Mouse (Mus musculus) embryonic facial prominence, embryonic 15.5 days (tissue): ENCODE measurements around the gene Abca3. TPM values are rescaled to one million over a fixed set of nuclear protein-coding genes. Genes with fewer than 3 reads are reported as not detected.
"Not testable (repeated sequence)": the region's sequence is repeated elsewhere in the genome, so short reads cannot be mapped to it uniquely, and the experiment has no call there.

Experiments used
- ATAC-seq: fragments of 200-750 bp; cut with Nextera tagmentation; 2 replicates; pipeline ENCODE4 v1.8.0; 2017; ENCODE audit warnings: low read depth, moderate TSS enrichment; ENCODE audit not compliant: insufficient number of reproducible peaks, low FRiP score, low TSS enrichment
- H3K27ac ChIP-seq: fragments of 300-500 bp; sonication (generic); replicated peaks from 2 replicates; pipeline ENCODE4 v1.5.1; 2015; ENCODE audit warnings: mild to moderate bottlenecking, inconsistent platforms
- H3K27me3 ChIP-seq: fragments of 300-500 bp; sonication (generic); 2 replicates; pipeline ENCODE4 v1.6.1; 2015; ENCODE audit warnings: inconsistent platforms
- H3K36me3 ChIP-seq: fragments of 300-500 bp; sonication (generic); 2 replicates; pipeline ENCODE4 v1.6.1; 2015; ENCODE audit warnings: mild to moderate bottlenecking, inconsistent platforms
- H3K4me1 ChIP-seq: fragments of 300-500 bp; sonication (generic); 2 replicates; pipeline ENCODE4 v1.6.1; 2015; ENCODE audit warnings: inconsistent platforms
- H3K4me2 ChIP-seq: fragments of 300-500 bp; sonication (generic); replicated peaks from 2 replicates; pipeline ENCODE4 v1.6.1; 2015; ENCODE audit warnings: mild to moderate bottlenecking, inconsistent platforms
- H3K4me3 ChIP-seq: fragments of 300-500 bp; sonication (generic); replicated peaks from 2 replicates; pipeline ENCODE4 v1.5.1; 2015; ENCODE audit warnings: mild to moderate bottlenecking, inconsistent platforms
- H3K9ac ChIP-seq: fragments of 300-500 bp; sonication (generic); 2 replicates; pipeline ENCODE4 v1.6.1; 2015; ENCODE audit warnings: inconsistent platforms
- H3K9me3 ChIP-seq: fragments of 300-500 bp; sonication (generic); replicated peaks from 2 replicates; pipeline ENCODE4 v1.6.1; 2016; ENCODE audit warnings: inconsistent platforms
- WGBS: fragments of 180-500 bp; shearing (Covaris S2); methylation state at CpG from one replicate; pipeline ENCODE4 v1.1.7; 2015; 5-methylcytosine and 5-hydroxymethylcytosine counted together
- polyA plus RNA-seq: library from polyadenylated mRNA; unstranded; fragments of >200 nt; fragmentation: Nextera tagmentation; extraction: Ambion mirVana; gene quantifications from 2 replicates; pipeline ENCODE4 v1.2.1, GENCODE M21; 2015

Gene Abca3
- polyA plus RNA-seq, 1 experiment from 2014 or later: 8.3 TPM

DNA sequence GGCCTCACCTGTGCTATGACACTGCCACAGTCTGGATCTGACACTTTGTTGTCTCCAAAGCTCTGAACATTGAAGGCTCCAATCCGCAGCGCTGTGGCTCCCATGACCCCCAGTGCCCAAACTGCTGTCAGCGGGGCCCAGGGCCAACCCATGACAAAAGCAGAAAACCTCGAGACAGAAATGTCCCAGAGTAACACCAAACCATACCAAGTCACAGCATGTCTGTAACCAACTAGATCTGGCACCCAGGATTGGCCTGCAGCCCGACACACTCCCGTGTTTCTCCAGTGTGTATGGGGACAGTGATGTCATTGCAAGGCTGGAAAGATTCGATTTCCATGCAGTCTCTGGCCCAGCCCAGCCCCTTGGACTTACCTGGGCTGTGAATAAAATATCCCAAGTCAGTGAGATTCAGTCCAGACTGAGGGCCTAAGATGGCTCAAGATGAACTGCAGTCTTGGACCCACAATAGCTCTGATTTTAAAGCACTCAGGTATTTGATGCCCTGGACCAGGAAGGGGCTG, 90.9 kb downstream of the Abca3 start, which contains the start of gene Dnase1l2:
Gene Dnase1l2, minus strand, starts transcription at position 474 of the 524 bp plus-strand sequence.
- no peaks in the 10 kb centered on the region for H3K4me1 ChIP-seq
- no peaks in the 10 kb centered on the region for H3K9me3 ChIP-seq
- WGBS: 58% methylated on average over 7 of the region's 7 CpGs
- no peak for ATAC-seq
- no peak within 1 kb of the TSS for H3K4me3 ChIP-seq
- no peaks in the 10 kb centered on the region for H3K27me3 ChIP-seq
- peak within 1 kb of the TSS; percentile 55; the same call in 1 of the 2 replicates for H3K27ac ChIP-seq
- H3K36me3 ChIP-seq: peaks cover 78% of the 10 kb centered on the region
- no peak within 1 kb of the TSS for H3K4me2 ChIP-seq
- no peak within 1 kb of the TSS for H3K9ac ChIP-seq

DNA sequence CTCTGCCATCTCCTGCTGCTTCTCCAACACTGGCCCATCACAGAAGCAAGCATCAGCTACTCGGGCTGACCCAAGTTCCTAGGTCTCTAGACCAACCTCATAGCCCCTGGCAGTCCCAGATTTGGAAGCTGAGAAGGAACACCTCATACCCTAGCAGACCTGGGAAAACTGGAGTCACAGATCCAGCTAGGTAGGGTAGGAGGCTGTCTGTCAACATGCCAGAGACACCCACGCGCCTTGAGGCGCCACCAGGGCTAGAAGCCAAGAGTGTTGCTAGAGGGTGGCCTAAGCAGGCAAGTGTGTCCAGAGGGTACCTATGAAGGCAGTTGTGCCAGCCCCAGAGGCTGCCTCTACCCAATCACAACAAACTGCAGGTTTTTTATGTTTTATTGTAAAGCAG, 91.7 kb downstream of the Abca3 start:
- peaks cover 81% of the 10 kb centered on the region for H3K36me3 ChIP-seq
- H3K4me1 ChIP-seq: no peaks in the 10 kb centered on the region

DNA sequence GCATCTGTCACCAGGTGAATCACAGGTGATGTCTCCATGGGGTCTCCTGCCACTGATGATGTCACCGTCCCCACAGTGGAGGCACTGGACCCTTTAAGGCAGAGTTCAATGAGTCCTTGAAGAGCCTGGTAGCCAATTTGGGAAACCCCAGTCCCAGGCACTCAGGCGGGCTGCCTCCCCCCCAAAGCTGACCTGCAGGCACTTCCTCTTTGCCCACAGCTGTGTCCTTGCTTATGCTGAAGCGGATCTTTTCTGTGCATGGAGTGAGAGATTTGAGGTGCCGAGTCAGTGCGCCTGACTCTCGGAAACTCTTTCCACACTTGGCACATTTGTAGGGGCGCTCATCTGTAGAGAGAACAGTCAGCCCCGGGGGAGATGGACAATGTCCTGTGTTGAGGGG, 94.8 kb downstream of the Abca3 start:
- no peak overlapping the region for H3K4me3 ChIP-seq
- H3K27me3 ChIP-seq: no peaks in the 10 kb centered on the region
- no peak overlapping the region for H3K27ac ChIP-seq
- H3K4me1 ChIP-seq: no peaks in the 10 kb centered on the region
- no peak for ATAC-seq
- no peak overlapping the region for H3K9ac ChIP-seq
- WGBS: 90% methylated on average over 8 of the region's 8 CpGs
- peaks cover 81% of the 10 kb centered on the region for H3K36me3 ChIP-seq
- no peak overlapping the region for H3K4me2 ChIP-seq
- H3K9me3 ChIP-seq: no peaks in the 10 kb centered on the region

More for the DNA sequence above, 91.7 kb downstream of the Abca3 start:
- Histone ChIP-seq H3K9ac (no peak overlapping the region), H3K27me3 (no peaks in the 10 kb centered on the region), H3K4me2 (no peak overlapping the region), H3K4me3 (no peak overlapping the region), H3K27ac (peak overlapping the region; percentile 55; the same call in 1 of the 2 replicates), H3K9me3 (no peaks in the 10 kb centered on the region)
- no peak for ATAC-seq
- 66% methylated on average over 4 of the region's 4 CpGs for WGBS

DNA sequence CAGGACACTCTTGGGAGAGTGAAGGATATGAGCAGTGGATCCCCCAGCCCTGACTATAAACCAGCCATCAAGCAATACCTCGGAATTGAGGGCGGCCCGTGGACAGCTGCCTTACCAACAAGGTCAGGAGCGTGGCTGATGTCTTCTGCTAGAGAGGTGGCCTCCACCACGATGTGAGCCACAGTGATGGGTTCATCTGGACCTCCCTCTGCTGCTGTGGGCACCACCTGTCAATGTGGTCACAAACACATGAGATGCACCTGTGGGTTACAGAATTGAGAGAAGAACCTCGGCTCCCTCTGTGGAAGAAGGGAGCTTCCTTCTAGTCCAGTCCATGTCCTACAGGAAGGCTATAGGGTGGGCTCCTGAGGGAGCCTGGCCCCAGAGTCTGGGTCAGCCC, 97.8 kb downstream of the Abca3 start:
- ATAC-seq: no peak
- Histone ChIP-seq H3K9me3 (no peaks in the 10 kb centered on the region), H3K36me3 (peaks cover 72% of the 10 kb centered on the region), H3K4me3 (no peak overlapping the region), H3K27ac (no peak overlapping the region), H3K9ac (no peak overlapping the region), H3K27me3 (no peaks in the 10 kb centered on the region), H3K4me2 (no peak overlapping the region), H3K4me1 (peaks cover 12% of the 10 kb centered on the region; the same call in 1 of the 2 replicates)
- 93% methylated on average over 6 of the region's 6 CpGs for WGBS

DNA sequence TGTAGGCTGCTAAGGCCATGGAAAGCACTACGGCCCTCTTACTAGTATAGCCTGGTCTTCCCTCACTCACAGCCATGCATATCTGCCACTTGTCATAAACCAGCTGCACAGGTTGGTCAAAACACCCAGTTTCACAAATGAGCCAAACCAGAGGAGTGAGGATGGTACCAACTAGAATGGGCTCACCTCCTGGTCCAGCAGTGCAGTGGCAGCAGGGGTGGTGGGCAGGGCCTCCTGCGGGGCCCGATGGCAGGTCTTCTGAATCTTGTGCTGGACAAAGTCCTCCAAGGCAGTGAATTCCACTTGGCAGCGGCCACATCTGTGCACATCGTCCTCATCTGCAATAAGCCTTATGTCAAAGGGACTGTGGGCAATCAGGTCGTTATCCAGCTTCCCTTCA, 99.5 kb downstream of the Abca3 start:
- no peak overlapping the region for H3K4me3 ChIP-seq
- no peak for ATAC-seq
- WGBS: 96% methylated on average over 6 of the region's 6 CpGs
- H3K9me3 ChIP-seq: no peaks in the 10 kb centered on the region
- H3K9ac ChIP-seq: no peak overlapping the region
- no peak overlapping the region for H3K27ac ChIP-seq
- H3K36me3 ChIP-seq: peaks cover 55% of the 10 kb centered on the region
- H3K4me2 ChIP-seq: no peak overlapping the region
- no peaks in the 10 kb centered on the region for H3K27me3 ChIP-seq
- H3K4me1 ChIP-seq: peaks cover 18% of the 10 kb centered on the region; the same call in 1 of the 2 replicates

DNA sequence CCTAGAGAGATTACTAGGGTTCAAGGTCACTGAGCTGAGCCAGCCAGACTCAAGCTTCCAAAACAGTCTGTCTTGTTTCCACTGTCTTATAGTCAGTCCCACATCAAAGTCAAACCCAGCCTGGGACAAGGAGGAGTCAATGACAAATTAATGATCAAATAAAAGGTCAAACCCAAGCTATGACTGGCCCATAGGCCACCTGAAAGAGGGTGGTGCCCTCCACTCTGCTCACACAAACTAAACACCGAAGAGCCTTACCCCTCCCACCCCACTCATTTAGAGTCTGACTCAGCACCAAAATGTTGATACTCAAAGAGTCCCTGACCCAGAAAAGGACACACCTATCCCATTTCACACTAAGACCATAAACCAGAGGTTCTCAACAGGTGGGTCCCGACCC, 101.6 kb downstream of the Abca3 start:
- peaks cover 33% of the 10 kb centered on the region for H3K36me3 ChIP-seq
- peak overlapping the region; percentile 64 for H3K4me2 ChIP-seq
- WGBS: 84% methylated on average over 2 of the region's 2 CpGs
- no peak overlapping the region for H3K27ac ChIP-seq
- H3K9ac ChIP-seq: no peak overlapping the region
- peaks cover 18% of the 10 kb centered on the region; the same call in 1 of the 2 replicates for H3K4me1 ChIP-seq
- no peak overlapping the region; the same call in 1 of the 2 replicates for H3K4me3 ChIP-seq
- H3K9me3 ChIP-seq: no peaks in the 10 kb centered on the region
- no peaks in the 10 kb centered on the region for H3K27me3 ChIP-seq
- no peak for ATAC-seq

DNA sequence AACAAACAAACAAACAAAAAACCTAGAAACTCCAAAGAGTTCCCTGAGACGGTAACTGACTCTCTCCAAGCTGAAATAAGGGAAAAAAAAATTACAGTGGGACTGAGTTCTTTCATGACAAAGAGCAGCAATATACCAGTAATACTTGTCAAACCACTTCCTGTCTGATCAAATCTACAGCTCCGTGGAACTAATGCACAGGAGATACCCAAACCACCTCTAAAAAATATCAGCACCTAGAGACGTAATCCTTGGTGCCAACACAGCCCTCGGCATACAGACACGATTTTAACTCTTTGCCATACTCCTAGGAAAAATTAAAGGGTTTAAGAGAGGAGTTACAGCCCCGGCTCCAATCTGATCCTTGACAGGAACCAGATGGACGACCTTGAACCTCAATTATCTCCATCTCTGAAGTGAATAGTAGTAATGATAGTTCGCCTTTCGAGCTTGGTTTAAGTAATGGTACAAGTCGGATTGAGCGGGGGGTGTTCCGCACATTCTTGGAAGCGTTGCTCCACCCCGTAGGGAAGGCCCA, 102.5 kb downstream of the Abca3 start:
- WGBS: 2% methylated on average over 14 of the region's 14 CpGs
- no peaks in the 10 kb centered on the region for H3K9me3 ChIP-seq
- H3K4me2 ChIP-seq: peak overlapping the region; percentile 64
- peak overlapping the region; percentile 90 for H3K9ac ChIP-seq
- ATAC-seq: no peak
- peaks cover 24% of the 10 kb centered on the region for H3K36me3 ChIP-seq
- H3K27ac ChIP-seq: peak overlapping the region; percentile 98
- peaks cover 18% of the 10 kb centered on the region; the same call in 1 of the 2 replicates for H3K4me1 ChIP-seq
- H3K4me3 ChIP-seq: peak overlapping the region; percentile 71
- no peaks in the 10 kb centered on the region for H3K27me3 ChIP-seq

DNA sequence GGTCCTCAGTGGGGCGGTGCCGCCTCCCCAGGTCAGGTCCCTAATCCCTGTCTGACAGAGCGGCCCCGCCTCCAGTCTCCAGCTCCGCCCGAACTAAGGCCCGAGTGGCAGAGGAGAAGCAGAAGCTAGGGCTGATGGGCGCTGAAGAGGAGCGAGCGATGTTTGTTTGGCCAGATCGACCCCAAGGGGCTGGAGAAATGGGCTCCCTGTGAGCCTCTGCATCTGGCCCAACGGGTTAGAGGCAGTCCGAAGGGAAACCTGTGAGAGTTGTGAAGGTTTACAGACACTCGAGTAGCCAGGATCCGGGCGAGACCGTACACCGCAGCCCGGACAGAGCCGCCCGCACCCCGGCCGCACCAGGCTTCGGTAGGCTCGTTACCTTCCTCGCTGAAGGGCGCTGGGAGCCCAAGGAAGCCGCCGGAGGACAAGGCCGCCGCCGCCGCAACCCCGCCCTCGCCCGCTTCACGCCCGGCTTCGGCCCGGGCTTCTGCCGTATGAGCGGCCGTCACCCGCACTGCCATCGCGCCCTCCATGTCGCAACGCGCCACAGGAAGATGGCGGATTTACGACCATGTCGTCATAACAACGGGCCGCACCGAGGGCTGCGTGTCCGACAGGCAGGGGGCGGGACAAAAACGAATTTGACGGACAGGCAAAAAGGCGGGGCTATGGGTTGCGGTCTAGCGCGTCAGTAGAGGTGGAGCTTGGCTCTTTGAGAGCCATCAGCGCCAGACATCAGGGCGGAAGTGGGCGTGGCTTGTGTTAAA, 103.2 kb downstream of the Abca3 start:
- Histone ChIP-seq H3K27me3 (no peaks in the 10 kb centered on the region), H3K4me2 (peak overlapping the region; percentile 64), H3K9ac (peak overlapping the region; percentile 90), H3K36me3 (peaks cover 17% of the 10 kb centered on the region), H3K4me3 (peak overlapping the region; percentile 71), H3K9me3 (no peaks in the 10 kb centered on the region), H3K4me1 (peaks cover 18% of the 10 kb centered on the region; the same call in 1 of the 2 replicates), H3K27ac (peak overlapping the region; percentile 98)
- WGBS: under 1% methylated on average over 67 of the region's 67 CpGs
- peak; percentile 93 for ATAC-seq

DNA sequence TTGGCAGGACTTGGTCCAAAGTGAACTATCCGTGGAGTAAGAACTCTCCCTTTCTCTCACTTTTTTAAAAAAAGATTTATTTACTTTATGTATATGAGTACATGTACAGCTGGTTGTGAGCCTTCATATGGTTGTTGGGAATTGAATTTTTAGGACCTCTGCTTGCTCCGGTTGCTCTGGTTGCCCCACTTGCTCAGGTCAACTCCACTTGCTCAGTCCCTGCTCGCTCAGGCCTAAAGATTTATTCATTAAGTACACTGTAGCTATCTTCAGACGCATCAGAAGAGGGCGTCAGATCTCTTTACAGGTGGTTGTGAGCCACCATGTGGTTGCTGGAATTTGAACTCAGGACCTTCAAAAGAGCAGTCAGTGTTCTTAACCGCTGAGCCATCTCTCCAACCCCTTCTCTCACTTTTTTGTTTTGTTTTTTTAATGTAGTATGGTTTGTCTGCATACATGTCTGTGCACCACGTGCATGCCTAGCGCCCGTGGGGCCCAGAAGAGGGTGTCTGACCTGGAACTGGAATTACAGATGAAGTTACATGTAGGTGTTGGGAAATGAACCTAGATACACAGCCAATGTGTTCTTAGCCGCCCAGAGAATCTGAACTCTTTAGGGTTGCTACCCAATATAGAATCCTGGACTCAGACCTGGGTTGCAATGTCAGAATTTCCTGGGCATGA, 103.9 kb downstream of the Abca3 start:
- not testable (repeated sequence) for H3K9me3 ChIP-seq, H3K9ac ChIP-seq, ATAC-seq, H3K27me3 ChIP-seq
- Histone ChIP-seq H3K27ac (peak overlapping the region; percentile 72), H3K4me1 (peaks cover 18% of the 10 kb centered on the region; the same call in 1 of the 2 replicates), H3K36me3 (peaks cover 12% of the 10 kb centered on the region), H3K4me2 (peak overlapping the region; percentile 42), H3K4me3 (peak overlapping the region; percentile 71)
- WGBS: 47% methylated on average over 10 of the region's 10 CpGs
